Mouse (Mus musculus) heart, embryonic 15.5 days (tissue): ENCODE results near the gene Tbce. TPM values are rescaled to one million over a fixed set of nuclear protein-coding genes. Genes with fewer than 3 reads are reported as not detected.
"Not testable (repeated sequence)": the region's sequence is repeated elsewhere in the genome, so short reads cannot be mapped to it uniquely, and the experiment has no call there.

Experiments
- ATAC-seq: fragments of 200-750 bp; cut with Nextera tagmentation; replicated peaks from 2 replicates; pipeline ENCODE4 v1.8.0; 2017; ENCODE audit warnings: low read depth, moderate TSS enrichment; ENCODE audit not compliant: insufficient number of reproducible peaks, insufficient read depth, low FRiP score
- H3K27ac ChIP-seq: fragments of 300-500 bp; sonication (generic); 2 replicates; pipeline ENCODE4 v1.5.1; 2015; ENCODE audit warnings: mild to moderate bottlenecking, inconsistent platforms
- H3K27me3 ChIP-seq: fragments of 300-500 bp; sonication (generic); 2 replicates; pipeline ENCODE4 v1.6.1; 2015; ENCODE audit warnings: inconsistent platforms
- H3K36me3 ChIP-seq: fragments of 300-500 bp; sonication (generic); 2 replicates; pipeline ENCODE4 v1.6.1; 2015; ENCODE audit warnings: mild to moderate bottlenecking, inconsistent platforms
- H3K4me1 ChIP-seq: fragments of 300-500 bp; sonication (generic); replicated peaks from 2 replicates; pipeline ENCODE4 v1.6.1; 2015; ENCODE audit warnings: inconsistent platforms
- H3K4me2 ChIP-seq: fragments of 300-500 bp; sonication (generic); 2 replicates; pipeline ENCODE4 v1.6.1; 2015; ENCODE audit warnings: inconsistent platforms, mild to moderate bottlenecking, moderate library complexity
- H3K4me3 ChIP-seq: fragments of 300-500 bp; sonication (generic); 2 replicates; pipeline ENCODE4 v1.5.1; 2015; ENCODE audit warnings: mild to moderate bottlenecking, inconsistent platforms
- H3K9ac ChIP-seq: fragments of 300-500 bp; sonication (generic); 2 replicates; pipeline ENCODE4 v1.6.1; 2015; ENCODE audit warnings: mild to moderate bottlenecking, inconsistent platforms
- H3K9me3 ChIP-seq: fragments of 300-500 bp; sonication (generic); replicated peaks from 2 replicates; pipeline ENCODE4 v1.6.1; 2016; ENCODE audit warnings: inconsistent platforms
- WGBS: fragments of 180-500 bp; shearing (Covaris S2); methylation state at CpG from one replicate; pipeline ENCODE4 v1.1.7; 2015; ENCODE audit warnings: mixed read lengths; 5-methylcytosine and 5-hydroxymethylcytosine counted together
- polyA plus RNA-seq: library from polyadenylated mRNA; unstranded; fragments of >200 nt; fragmentation: Nextera tagmentation; extraction: Ambion mirVana; gene quantifications from 2 replicates; pipeline ENCODE4 v1.2.1, GENCODE M21; 2015

Gene Tbce
- polyA plus RNA-seq, 1 experiment from 2014 or later, result 33.2 TPM

DNA sequence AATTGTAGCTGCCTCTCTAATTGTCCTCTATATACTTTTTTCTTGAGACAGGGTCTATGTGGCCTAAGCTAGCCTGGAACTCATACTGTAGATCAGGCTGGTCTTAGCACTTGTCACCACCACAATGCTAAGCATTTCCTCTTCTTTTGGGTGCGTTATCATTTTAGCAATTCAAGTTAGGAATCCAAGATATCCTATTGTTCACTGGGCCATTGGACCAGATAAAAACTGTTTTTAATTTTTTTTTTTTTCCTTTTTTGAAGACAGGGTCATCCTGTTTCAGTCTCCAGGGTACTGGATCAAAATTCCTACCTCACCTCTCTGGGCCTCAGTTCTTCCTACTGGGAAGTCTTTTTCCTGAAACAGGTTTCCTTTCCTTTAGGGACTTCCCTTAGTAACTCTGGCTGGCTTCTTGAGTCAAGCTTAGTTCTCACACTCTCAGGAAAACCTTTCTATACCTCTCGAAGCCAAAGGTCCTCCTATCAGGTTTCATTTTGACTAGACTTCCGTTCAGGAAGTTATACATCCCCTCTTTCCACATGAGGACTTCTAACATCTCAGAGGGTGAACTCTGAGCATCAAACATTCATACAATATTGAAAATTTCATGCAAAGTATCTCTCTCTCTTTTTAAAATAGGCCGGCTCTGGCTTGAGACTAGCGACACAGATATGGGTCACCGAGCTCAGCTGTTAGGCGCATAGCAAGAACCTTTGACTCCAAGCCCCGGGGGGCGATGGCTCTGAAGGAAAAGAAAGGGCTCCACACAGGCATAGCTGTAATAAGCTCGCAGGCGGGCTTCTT lies 23.0 kb upstream of the Tbce start:
- H3K4me3 ChIP-seq, result peak overlapping the region; percentile 98
- H3K27me3 ChIP-seq, result no peaks in the 10 kb centered on the region
- H3K36me3 ChIP-seq, result peaks cover 10% of the 10 kb centered on the region; the same call in 1 of the 2 replicates
- no peaks in the 10 kb centered on the region for H3K9me3 ChIP-seq
- H3K9ac ChIP-seq, result peak overlapping the region; percentile 83
- H3K4me2 ChIP-seq, result peak overlapping the region; percentile 77
- H3K27ac ChIP-seq, result peak overlapping the region; percentile 96
- 3% methylated on average over 11 of the region's 11 CpGs for WGBS
- H3K4me1 ChIP-seq, result peaks cover 11% of the 10 kb centered on the region
- ATAC-seq, result no peak

DNA sequence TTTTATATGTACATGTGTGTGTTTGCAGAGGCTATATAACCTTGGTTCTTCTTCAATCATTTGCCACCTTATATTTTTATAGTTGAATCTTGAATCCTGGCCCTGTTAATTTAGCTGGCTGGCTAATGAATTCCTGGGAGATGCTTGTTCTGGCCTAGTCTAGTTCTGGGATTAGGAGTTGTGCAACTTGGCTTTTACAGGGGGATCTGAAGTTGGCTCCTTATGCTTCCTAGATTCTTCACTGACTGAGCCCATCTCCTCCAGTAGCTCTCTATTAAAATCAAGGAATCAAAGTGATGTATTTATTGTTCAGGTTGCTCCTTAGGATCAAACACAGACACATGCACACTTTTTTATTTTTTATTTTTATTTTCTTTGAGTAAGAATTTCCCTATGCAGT lies 20.1 kb upstream of the Tbce start:
- Histone ChIP-seq H3K4me2 (no peak overlapping the region), H3K9ac (no peak overlapping the region), H3K27me3 (no peaks in the 10 kb centered on the region), H3K4me1 (peaks cover 7% of the 10 kb centered on the region), H3K36me3 (peaks cover 27% of the 10 kb centered on the region; the same call in 1 of the 2 replicates), H3K4me3 (no peak overlapping the region), H3K9me3 (no peaks in the 10 kb centered on the region), H3K27ac (no peak overlapping the region)
- ATAC-seq, result no peak

- Histone ChIP-seq H3K36me3 (peaks cover 55% of the 10 kb centered on the region), H3K9ac (no peak overlapping the region), H3K27ac (no peak overlapping the region), H3K4me3 (no peak overlapping the region), H3K27me3 (no peaks in the 10 kb centered on the region), H3K9me3 (no peaks in the 10 kb centered on the region), H3K4me1 (no peaks in the 10 kb centered on the region; the same call in 1 of the 2 replicates), H3K4me2 (no peak overlapping the region)
- 89% methylated on average over 3 of the region's 3 CpGs for WGBS
- no peak for ATAC-seq
These were observed 17.4 kb upstream of the Tbce start for GRCm38 (mm10) chr13:14056801-14057200.

- no peaks in the 10 kb centered on the region for H3K27me3 ChIP-seq
- no peak overlapping the region for H3K27ac ChIP-seq
- H3K9me3 ChIP-seq, result no peaks in the 10 kb centered on the region
- ATAC-seq, result no peak
- WGBS, result 76% methylated on average over 1 of the region's 1 CpGs
- no peak overlapping the region for H3K4me2 ChIP-seq
- no peaks in the 10 kb centered on the region for H3K4me1 ChIP-seq
- H3K9ac ChIP-seq, result no peak overlapping the region
- no peak overlapping the region for H3K4me3 ChIP-seq
- peaks cover 57% of the 10 kb centered on the region for H3K36me3 ChIP-seq
These were observed 10.4 kb upstream of the Tbce start for GRCm38 (mm10) chr13:14049878-14050277.

- Histone ChIP-seq H3K9ac (no peak overlapping the region), H3K27ac (no peak overlapping the region), H3K9me3 (no peaks in the 10 kb centered on the region), H3K4me3 (no peak overlapping the region), H3K27me3 (no peaks in the 10 kb centered on the region), H3K4me2 (no peak overlapping the region), H3K36me3 (peaks cover 11% of the 10 kb centered on the region; the same call in 1 of the 2 replicates), H3K4me1 (peaks cover 3% of the 10 kb centered on the region; the same call in 1 of the 2 replicates)
- no peak for ATAC-seq
- 55% methylated on average over 2 of the region's 2 CpGs for WGBS
These were observed 5.1 kb upstream of the Tbce start for GRCm38 (mm10) chr13:14044521-14044920.

GRCm38 (mm10) chr13:14043851-14044250 lies 4.4 kb upstream of the Tbce start:
- no peaks in the 10 kb centered on the region for H3K27me3 ChIP-seq
- no peaks in the 10 kb centered on the region for H3K9me3 ChIP-seq
- no peak overlapping the region for H3K9ac ChIP-seq
- peaks cover 5% of the 10 kb centered on the region; the same call in 1 of the 2 replicates for H3K36me3 ChIP-seq
- H3K27ac ChIP-seq, result no peak overlapping the region
- no peak overlapping the region for H3K4me3 ChIP-seq
- H3K4me2 ChIP-seq, result no peak overlapping the region
- H3K4me1 ChIP-seq, result peaks cover 4% of the 10 kb centered on the region
- ATAC-seq, result no peak

- H3K4me2 ChIP-seq, result peak overlapping the region; percentile 82
- ATAC-seq, result no peak
- WGBS, result 33% methylated on average over 5 of the region's 5 CpGs
These were observed 748 bp upstream of the Tbce start for GRCm38 (mm10) chr13:14040186-14040585.

DNA sequence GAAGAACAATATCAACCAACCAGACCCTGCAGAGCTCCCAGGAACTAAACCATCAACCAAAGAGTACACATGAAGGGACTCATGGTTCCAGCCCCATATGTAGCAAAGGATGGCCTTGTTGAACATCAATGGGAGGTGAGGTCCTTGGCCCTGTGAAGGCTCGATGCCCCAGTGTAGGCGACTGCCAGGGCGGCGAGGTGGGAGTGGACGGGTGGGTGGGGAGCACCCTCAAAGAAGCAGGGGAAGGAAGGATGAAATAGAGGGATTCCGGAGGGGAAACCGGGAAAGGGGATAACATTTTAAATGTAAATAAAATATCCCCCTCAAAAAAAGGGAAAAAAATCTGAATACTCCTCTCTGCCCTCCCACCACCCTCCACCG lies 537 bp downstream of the Tbce start:
- Histone ChIP-seq H3K9me3 (no peaks in the 10 kb centered on the region), H3K9ac (peak overlapping the region; percentile 74), H3K27ac (peak overlapping the region; percentile 96), H3K27me3 (no peaks in the 10 kb centered on the region), H3K4me3 (peak overlapping the region; percentile 73), H3K4me1 (peaks cover 10% of the 10 kb centered on the region), H3K4me2 (peak overlapping the region; percentile 82), H3K36me3 (no peaks in the 10 kb centered on the region)
- WGBS, result 1% methylated on average over 8 of the region's 8 CpGs
- 0 out of 2 replicates have a peak, but pooled peaks have one; percentile 15 for ATAC-seq

More at GRCm38 (mm10) chr13:14040186-14040585, 748 bp upstream of the Tbce start:
- H3K36me3 ChIP-seq, result no peaks in the 10 kb centered on the region
- peak overlapping the region; percentile 96 for H3K27ac ChIP-seq
- H3K9ac ChIP-seq, result peak overlapping the region; percentile 74; the same call in 1 of the 2 replicates
- peaks cover 10% of the 10 kb centered on the region for H3K4me1 ChIP-seq
- H3K27me3 ChIP-seq, result no peaks in the 10 kb centered on the region
- H3K4me3 ChIP-seq, result peak overlapping the region; percentile 73
- no peaks in the 10 kb centered on the region for H3K9me3 ChIP-seq

- ATAC-seq, result no peak
- no peak overlapping the region for H3K4me2 ChIP-seq
- peaks cover 10% of the 10 kb centered on the region for H3K4me1 ChIP-seq
- no peak overlapping the region for H3K9ac ChIP-seq
- H3K9me3 ChIP-seq, result no peaks in the 10 kb centered on the region
- H3K4me3 ChIP-seq, result no peak overlapping the region
- WGBS, result 91% methylated on average over 11 of the region's 11 CpGs
- H3K27ac ChIP-seq, result no peak overlapping the region
- H3K27me3 ChIP-seq, result no peaks in the 10 kb centered on the region
- H3K36me3 ChIP-seq, result no peaks in the 10 kb centered on the region
These were observed 3.4 kb downstream of the Tbce start for GRCm38 (mm10) chr13:14035875-14036630.

GRCm38 (mm10) chr13:14035352-14035751 lies 4.1 kb downstream of the Tbce start:
- ATAC-seq, result not testable (repeated sequence)

DNA sequence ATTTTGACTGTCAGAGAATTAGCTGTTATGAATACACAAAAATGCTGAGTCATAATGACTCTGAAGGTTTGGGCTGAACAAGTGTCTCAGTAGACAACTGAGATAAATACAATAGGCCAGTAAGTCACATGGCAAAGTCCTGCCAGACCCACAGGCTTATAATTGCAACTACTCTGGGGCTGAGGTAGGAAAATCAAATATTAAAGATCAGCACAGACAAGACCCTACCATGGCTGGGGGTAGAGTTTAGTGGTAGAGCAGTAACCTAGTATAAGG lies 5.4 kb downstream of the Tbce start:
- no peak overlapping the region for H3K27ac ChIP-seq
- H3K4me1 ChIP-seq, result peaks cover 7% of the 10 kb centered on the region
- H3K4me3 ChIP-seq, result no peak overlapping the region
- no peaks in the 10 kb centered on the region for H3K9me3 ChIP-seq
- no peaks in the 10 kb centered on the region for H3K27me3 ChIP-seq
- H3K9ac ChIP-seq, result no peak overlapping the region
- no peak for ATAC-seq
- peaks cover 4% of the 10 kb centered on the region; the same call in 1 of the 2 replicates for H3K36me3 ChIP-seq
- no peak overlapping the region for H3K4me2 ChIP-seq

More at GRCm38 (mm10) chr13:14035352-14035751, 4.1 kb downstream of the Tbce start:
- H3K4me1 ChIP-seq, H3K4me3 ChIP-seq, H3K27ac ChIP-seq, H3K36me3 ChIP-seq, H3K9ac ChIP-seq, H3K27me3 ChIP-seq, H3K9me3 ChIP-seq, H3K4me2 ChIP-seq: not testable (repeated sequence)
- 80% methylated on average over 3 of the region's 3 CpGs for WGBS
